Mouse (Mus musculus): ENCODE results near the gene Pitpnm1. TPM values are rescaled to one million over a fixed set of nuclear protein-coding genes. Genes with fewer than 3 reads are reported as not detected.
A peak's percentile ranks its signal among the peaks of the same experiment; 100 is the strongest.

Pitpnm1 gene
- polyA plus RNA-seq, 2 experiments from 2014 or later, result 98.7 to 113 TPM

GRCm38 (mm10) chr19:4142416-4143173 lies 42.8 kb downstream of the Pitpnm1 start:
- ATAC-seq, result no peak

GRCm38 (mm10) chr19:4143759-4144268 lies 44.0 kb downstream of the Pitpnm1 start, which contains the start of gene Cabp4:
Gene Cabp4 (minus strand): TSS chr19:4144033.
- no peak for ATAC-seq

GRCm38 (mm10) chr19:4144550-4145498 lies 45.0 kb downstream of the Pitpnm1 start:
- no peak for ATAC-seq

- no peak for ATAC-seq
Measured at GRCm38 (mm10) chr19:4145936-4146335, 46.1 kb downstream of the Pitpnm1 start.

- ATAC-seq, result no peak
Measured at GRCm38 (mm10) chr19:4146366-4147021, 46.7 kb downstream of the Pitpnm1 start.

- ATAC-seq, result no peak
Measured at GRCm38 (mm10) chr19:4147022-4147405, 47.2 kb downstream of the Pitpnm1 start.

GRCm38 (mm10) chr19:4147782-4148490 lies 48.1 kb downstream of the Pitpnm1 start:
- no peak for ATAC-seq

GRCm38 (mm10) chr19:4148491-4148806 lies 48.7 kb downstream of the Pitpnm1 start, which contains the start of gene Coro1b:
Gene Coro1b (plus strand): TSS chr19:4148619.
- peak; percentile 98 for ATAC-seq

GRCm38 (mm10) chr19:4148819-4149218 lies 49.0 kb downstream of the Pitpnm1 start:
- no peak for ATAC-seq

GRCm38 (mm10) chr19:4149283-4149682 lies 49.5 kb downstream of the Pitpnm1 start:
- ATAC-seq, result no peak

- ATAC-seq, result no peak
Measured at GRCm38 (mm10) chr19:4149764-4150461, 50.1 kb downstream of the Pitpnm1 start.

- ATAC-seq, result no peak
Measured at GRCm38 (mm10) chr19:4150567-4151487, 51.0 kb downstream of the Pitpnm1 start.

GRCm38 (mm10) chr19:4151488-4151860 lies 51.7 kb downstream of the Pitpnm1 start:
- no peak for ATAC-seq

GRCm38 (mm10) chr19:4151898-4152297 lies 52.1 kb downstream of the Pitpnm1 start:
- ATAC-seq, result no peak

GRCm38 (mm10) chr19:4152445-4153231 lies 52.8 kb downstream of the Pitpnm1 start:
- ATAC-seq, result no peak

GRCm38 (mm10) chr19:4153232-4153654 lies 53.4 kb downstream of the Pitpnm1 start, which contains the start of gene Ptprcap:
Gene Ptprcap (plus strand): TSS chr19:4153604.
- ATAC-seq, result no peak

- peak; percentile 84 for ATAC-seq
Measured at GRCm38 (mm10) chr19:4154437-4155222, 54.8 kb downstream of the Pitpnm1 start.
